In the genomic region with DNA sequence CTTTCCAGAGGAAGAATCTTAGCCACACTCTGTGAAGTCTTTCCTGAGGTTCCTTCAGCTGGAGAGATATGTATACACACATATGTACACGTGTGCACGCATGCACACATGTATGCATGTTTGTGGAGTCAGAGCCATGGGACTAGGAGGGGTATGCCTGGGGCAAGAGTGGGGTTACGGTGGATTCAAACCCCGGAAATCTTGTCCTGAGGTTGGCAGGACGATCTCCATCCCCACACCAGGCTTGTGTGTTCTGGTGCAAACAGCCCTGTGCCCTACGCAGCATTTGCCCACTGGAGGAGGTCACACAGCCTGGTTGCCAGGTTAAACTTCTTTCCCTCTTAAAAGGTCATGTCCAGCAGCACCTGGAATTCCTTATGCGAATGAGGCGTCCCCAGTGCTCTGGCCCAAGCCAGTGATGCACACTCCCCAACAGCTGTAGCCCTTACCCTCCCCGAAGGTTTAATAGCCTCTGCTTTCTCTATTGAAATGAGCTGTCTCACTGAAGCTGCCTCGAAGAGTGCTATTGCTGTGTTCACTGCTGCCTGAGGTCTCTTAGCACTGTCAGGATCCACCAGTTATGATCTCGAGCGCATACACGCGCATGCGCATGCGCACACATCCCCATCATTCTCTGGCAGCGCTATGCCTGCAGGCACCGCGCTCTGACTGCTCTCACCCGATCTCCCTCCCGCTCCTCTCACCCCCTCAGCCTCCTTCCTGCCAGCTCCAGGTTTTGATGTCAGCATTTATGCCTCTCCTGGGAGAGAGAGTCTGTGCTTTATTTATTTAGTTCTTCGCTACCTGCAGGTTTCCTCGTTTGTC, we compare ENCODE assay signal across 8 mouse cellular contexts.
DNase-seq lines count a peak whose midpoint lies in the region.

No protein-coding gene starts in this region.

- peak overlapping the region; percentile 33; the same call in 1 of the 2 replicates for H3K4me3 ChIP-seq in embryonic facial prominence, embryonic 10.5 days

- intact Hi-C loops in heart, postnatal 14 days (cut with DNase I) = no loop called here

- WGBS in embryonic facial prominence, embryonic 10.5 days = 68% methylated on average over 23 of the region's 23 CpGs

- DNase-seq in lung, postnatal 10 days = peak; percentile 42
- no peak for DNase-seq in lung, postnatal 25 days (ENCODE audit: low spot score)
- peak; percentile 73 for DNase-seq in embryonic facial prominence, embryonic 10.5 days (ENCODE audit: low spot score)
- peak; percentile 36 for DNase-seq in heart, postnatal 14 days
- peak; percentile 82 for DNase-seq in layer of hippocampus, adult 9-11 months
- DNase-seq in lung, postnatal 4 days = peak; percentile 18 to 33
- peak; percentile 68 to 78 for DNase-seq in right cerebral cortex, adult 2 months (ENCODE audit: low spot score in 2 of 2)
- DNase-seq in ovary, postnatal 10 days (ENCODE audit: low spot score) = no peak

- peaks cover 48% of the 10 kb centered on the region for H3K36me3 ChIP-seq in embryonic facial prominence, embryonic 10.5 days (replicated peaks)

- no peaks in the 10 kb centered on the region for H3K27me3 ChIP-seq in embryonic facial prominence, embryonic 10.5 days (replicated peaks; ENCODE audit: low read depth, poor library complexity, severe bottlenecking)

- no peak overlapping the region for H3K27ac ChIP-seq in embryonic facial prominence, embryonic 10.5 days (replicated peaks)

- peaks cover 5% of the 10 kb centered on the region; the same call in 1 of the 2 replicates for H3K4me1 ChIP-seq in embryonic facial prominence, embryonic 10.5 days

- no peaks in the 10 kb centered on the region for H3K9me3 ChIP-seq in embryonic facial prominence, embryonic 10.5 days

Comparison
In these comparisons a context has a peak if more than half of its experiments do, and no peak if none do; other contexts are left out.
1. DNase-seq: peak in lung, postnatal 10 days (single experiment), embryonic facial prominence, embryonic 10.5 days (single experiment), heart, postnatal 14 days (2 of 2), layer of hippocampus, adult 9-11 months (single experiment), lung, postnatal 4 days (2 of 2) and right cerebral cortex, adult 2 months (2 of 2); none in lung, postnatal 25 days (single experiment) and ovary, postnatal 10 days (single experiment).